Mouse (Mus musculus) heart, postnatal 0 days (tissue): ENCODE measurements at regions not wholly inside any gene's neighbourhood (a gene's known extent, or its start where the extent isn't known, plus 50 kb on each side); places are given as distances from the start of the nearest gene placed in this dataset.

Experiments used
- ATAC-seq: fragments of 200-750 bp; cut with Nextera tagmentation; 2 replicates; pipeline ENCODE4 v1.8.0; 2017; ENCODE audit warnings: low read depth, moderate number of reproducible peaks, moderate library complexity; ENCODE audit not compliant: insufficient read depth
- DNase-seq: peaks from one replicate; pipeline ENCODE4 v3.0.0-alpha.2; 2016; ENCODE audit warnings: low spot score
- H3K27ac ChIP-seq: fragments of 300-500 bp; sonication (generic); 2 replicates; pipeline ENCODE4 v1.5.1; 2014; ENCODE audit warnings: low read depth, mild to moderate bottlenecking
- H3K27me3 ChIP-seq: fragments of 300-500 bp; sonication (generic); 2 replicates; pipeline ENCODE4 v1.6.1; 2014; ENCODE audit warnings: low read length, mixed read lengths; ENCODE audit not compliant: control insufficient read depth, insufficient read depth
- H3K36me3 ChIP-seq: fragments of 300-500 bp; sonication (generic); replicated peaks from 2 replicates; pipeline ENCODE4 v1.6.1; 2014; ENCODE audit warnings: low read length, mixed read lengths; ENCODE audit not compliant: control insufficient read depth, insufficient read depth
- H3K4me1 ChIP-seq: fragments of 300-500 bp; sonication (generic); 2 replicates; pipeline ENCODE4 v1.6.1; 2014; ENCODE audit warnings: antibody characterized with exemption; ENCODE audit not compliant: control insufficient read depth, insufficient read depth
- H3K4me2 ChIP-seq: fragments of 300-500 bp; sonication (generic); 2 replicates; pipeline ENCODE4 v1.6.1; 2014; ENCODE audit warnings: low read depth, mild to moderate bottlenecking, low read length, moderate library complexity
- H3K4me3 ChIP-seq: fragments of 300-500 bp; sonication (generic); 2 replicates; pipeline ENCODE4 v1.5.1; 2014; ENCODE audit warnings: low read depth, low read length
- H3K9ac ChIP-seq: fragments of 300-500 bp; sonication (generic); replicated peaks from 2 replicates; pipeline ENCODE4 v1.6.1; 2014; ENCODE audit warnings: low read depth, low read length, mixed read lengths
- H3K9me3 ChIP-seq: fragments of 300-500 bp; sonication (generic); replicated peaks from 2 replicates; pipeline ENCODE4 v1.6.1; 2016; ENCODE audit warnings: low read length; ENCODE audit not compliant: control insufficient read depth
- CTCF ChIP-seq: IDR thresholded peaks from 2 replicates; pipeline ENCODE4 v1.5.1; 2016; ENCODE audit warnings: antibody characterized with exemption, control low read depth, low read depth
- EP300 ChIP-seq: IDR thresholded peaks from 2 replicates; pipeline ENCODE4 v1.6.1; 2016; ENCODE audit warnings: antibody characterized with exemption, low read depth
- WGBS: fragments of 180-500 bp; shearing (Covaris S2); extraction: QIAGEN DNeasy Blood & Tissue Kit; methylation state at CpG from one replicate; pipeline ENCODE4 v1.1.7; 2014; 5-methylcytosine and 5-hydroxymethylcytosine counted together

GRCm38 (mm10) chr7:61851949-61852348, 494.4 kb upstream of the Ndn start:
- ATAC-seq: no peak
- H3K36me3 ChIP-seq: no peaks in the 10 kb centered on the region
- no peaks in the 10 kb centered on the region for H3K27me3 ChIP-seq
- no peak overlapping the region for H3K27ac ChIP-seq
- no peak overlapping the region for H3K9ac ChIP-seq
- DNase-seq: no peak
- no peak overlapping the region for H3K4me2 ChIP-seq
- H3K4me3 ChIP-seq: no peak overlapping the region
- 55% methylated on average over 1 of the region's 1 CpGs for WGBS
- TF ChIP-seq EP300: no peak
- H3K9me3 ChIP-seq: 0 out of 2 replicates have a peak, but pooled peaks cover 5% of the 10 kb centered on the region
- no peaks in the 10 kb centered on the region for H3K4me1 ChIP-seq

DNA sequence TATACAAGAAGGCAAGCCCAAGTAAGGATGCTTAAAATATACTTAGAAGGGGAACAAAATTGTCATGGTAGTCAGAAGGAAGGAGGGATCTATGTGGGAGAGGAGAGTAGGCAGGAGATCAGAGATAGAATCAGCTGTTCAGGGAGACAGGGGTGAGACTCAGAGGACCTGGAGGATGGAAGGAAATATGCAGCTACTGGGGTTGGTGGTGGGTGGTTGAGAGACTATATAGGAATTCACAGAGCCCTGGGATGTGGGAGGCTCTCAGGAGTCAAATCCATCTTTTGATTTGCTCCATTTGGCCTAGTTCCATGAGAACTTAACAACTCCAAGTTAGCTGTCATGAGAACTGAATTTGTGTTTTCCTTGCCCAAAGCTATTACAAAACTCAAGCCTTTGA, 481.9 kb upstream of the Ndn start:
- Histone ChIP-seq H3K4me3 (no peak overlapping the region), H3K9ac (no peak overlapping the region), H3K4me1 (no peaks in the 10 kb centered on the region), H3K27me3 (no peaks in the 10 kb centered on the region), H3K4me2 (no peak overlapping the region), H3K9me3 (no peaks in the 10 kb centered on the region), H3K27ac (no peak overlapping the region), H3K36me3 (no peaks in the 10 kb centered on the region)
- DNase-seq (no peak), ATAC-seq (no peak)
- TF ChIP-seq CTCF (no peak), EP300 (no peak)

DNA sequence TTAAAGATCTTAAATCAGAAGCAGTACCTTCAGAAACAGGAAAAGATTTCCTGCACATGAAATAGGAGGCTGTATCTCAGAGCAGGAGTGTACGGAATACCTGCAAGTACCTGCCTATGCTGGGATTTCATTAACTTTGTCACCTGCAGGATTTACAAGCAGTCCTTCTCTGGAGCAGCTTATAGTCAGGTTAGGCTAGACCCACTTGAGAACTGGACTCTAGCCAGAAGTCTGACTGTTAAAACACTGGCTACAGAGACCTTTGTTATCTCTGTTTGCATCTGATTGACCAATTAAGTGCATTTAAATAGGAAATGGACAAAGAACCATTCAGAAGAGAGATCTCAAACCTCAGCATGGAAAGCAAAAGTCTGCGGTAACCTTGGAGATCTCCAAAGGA, 480.0 kb upstream of the Ndn start:
- Histone ChIP-seq H3K9ac (no peak overlapping the region), H3K9me3 (0 out of 2 replicates have a peak, but pooled peaks cover 3% of the 10 kb centered on the region), H3K4me2 (no peak overlapping the region), H3K4me1 (no peaks in the 10 kb centered on the region), H3K27ac (no peak overlapping the region), H3K36me3 (no peaks in the 10 kb centered on the region), H3K4me3 (no peak overlapping the region), H3K27me3 (no peaks in the 10 kb centered on the region)
- no peak for ATAC-seq
- WGBS: 78% methylated on average over 2 of the region's 2 CpGs
- TF ChIP-seq EP300 (no peak), CTCF (no peak)
- no peak for DNase-seq

- Histone ChIP-seq H3K4me1 (no peaks in the 10 kb centered on the region), H3K27ac (no peak overlapping the region), H3K36me3 (no peaks in the 10 kb centered on the region), H3K9me3 (no peaks in the 10 kb centered on the region), H3K4me3 (no peak overlapping the region), H3K4me2 (no peak overlapping the region), H3K9ac (no peak overlapping the region), H3K27me3 (no peaks in the 10 kb centered on the region)
- ATAC-seq: no peak
- TF ChIP-seq CTCF (no peak), EP300 (no peak)
- no peak for DNase-seq
- WGBS: 72% methylated on average over 3 of the region's 3 CpGs
These were observed 470.1 kb upstream of the Ndn start for GRCm38 (mm10) chr7:61876220-61876619.

GRCm38 (mm10) chr7:61877311-61878065, 468.9 kb upstream of the Ndn start:
- Histone ChIP-seq H3K4me1 (no peaks in the 10 kb centered on the region), H3K4me2 (no peak overlapping the region), H3K27ac (no peak overlapping the region), H3K4me3 (no peak overlapping the region), H3K27me3 (no peaks in the 10 kb centered on the region), H3K9ac (no peak overlapping the region), H3K9me3 (no peaks in the 10 kb centered on the region), H3K36me3 (no peaks in the 10 kb centered on the region)
- 45% methylated on average over 2 of the region's 2 CpGs for WGBS
- DNase-seq: no peak
- TF ChIP-seq EP300: no peak
- no peak for ATAC-seq

DNA sequence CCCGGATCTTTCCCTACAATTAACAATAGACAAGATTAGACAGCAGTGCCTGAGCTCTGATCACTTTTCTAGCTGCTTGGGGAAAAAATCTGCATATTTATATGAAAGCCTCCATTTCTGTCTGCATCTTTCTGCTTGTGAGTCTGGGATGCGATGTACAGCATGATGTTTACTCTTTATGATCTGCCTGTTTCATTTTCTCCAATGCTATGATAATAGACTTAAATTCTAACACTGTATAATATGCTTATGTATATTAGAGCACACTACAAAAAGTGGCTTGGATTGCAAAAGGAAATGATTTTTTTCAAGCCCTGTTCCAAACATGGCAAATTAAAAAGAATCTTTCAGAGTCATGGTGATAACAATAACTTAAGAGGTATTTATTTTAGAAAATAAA, 468.3 kb upstream of the Ndn start:
- TF ChIP-seq EP300: no peak
- TF ChIP-seq CTCF: no peak
- Histone ChIP-seq H3K9ac (no peak overlapping the region), H3K36me3 (no peaks in the 10 kb centered on the region), H3K9me3 (no peaks in the 10 kb centered on the region), H3K27me3 (no peaks in the 10 kb centered on the region), H3K4me3 (no peak overlapping the region), H3K27ac (no peak overlapping the region), H3K4me1 (no peaks in the 10 kb centered on the region), H3K4me2 (no peak overlapping the region)
- no peak for ATAC-seq
- WGBS: 46% methylated on average over 2 of the region's 2 CpGs
- no peak for DNase-seq
